Mouse (Mus musculus): ENCODE results near the gene Klhdc8a.

The Klhdc8a gene

DNA sequence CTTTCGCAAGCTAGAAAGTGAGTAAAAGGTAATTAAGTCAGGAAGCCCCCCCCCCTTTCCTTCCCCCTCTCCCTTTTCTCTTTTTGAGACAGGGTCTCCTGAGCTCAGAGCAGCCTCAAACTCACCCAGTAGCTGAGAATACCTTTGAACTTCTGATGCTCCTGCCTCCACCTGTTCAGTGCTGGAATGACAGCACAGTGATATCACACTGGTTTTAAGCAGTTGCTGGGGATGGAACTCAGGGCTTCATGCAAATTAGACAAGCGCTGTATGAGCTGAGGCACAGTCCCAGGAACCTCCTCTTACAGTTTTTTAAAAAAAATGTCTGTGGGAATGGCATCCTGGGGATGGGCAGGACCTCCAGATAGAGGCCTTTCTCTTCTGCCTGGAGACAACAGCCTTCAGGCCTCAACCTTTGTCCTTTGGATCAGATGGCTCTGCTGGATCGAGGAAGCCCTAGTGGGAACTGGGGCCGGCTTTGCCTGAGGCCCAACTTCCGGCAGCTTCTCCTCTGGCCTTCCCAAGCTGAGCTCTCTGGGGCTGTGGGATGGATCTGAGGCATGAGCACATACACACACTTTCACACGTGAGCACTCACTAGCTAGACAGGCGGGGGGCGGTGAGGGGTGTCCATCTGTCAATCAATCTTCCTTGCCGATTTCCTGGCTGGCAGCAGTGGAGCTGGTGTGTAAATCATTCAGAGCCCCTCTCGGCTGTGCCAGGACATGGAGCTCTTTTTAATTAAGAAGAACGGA is 7.3 kb upstream of the Klhdc8a start:
- DNase-seq (ENCODE audit: low read depth, low spot score): no peak

GRCm38 (mm10) chr1:132291706-132292105 is 6.7 kb upstream of the Klhdc8a start:
- DNase-seq (ENCODE audit: low read depth, low spot score): no peak

- no peak for DNase-seq (ENCODE audit: low read depth, low spot score)
These were observed 5.9 kb upstream of the Klhdc8a start for GRCm38 (mm10) chr1:132292318-132293129.

- DNase-seq (ENCODE audit: low read depth, low spot score): peak; percentile 58
These were observed 2.9 kb upstream of the Klhdc8a start for GRCm38 (mm10) chr1:132295506-132295905.

GRCm38 (mm10) chr1:132296051-132296450 is 2.4 kb upstream of the Klhdc8a start:
- peak; percentile 69 for DNase-seq (ENCODE audit: low read depth, low spot score)

- DNase-seq (ENCODE audit: low read depth, low spot score): peak; percentile 63
These were observed 507 bp downstream of the Klhdc8a start for GRCm38 (mm10) chr1:132298801-132299464.

- DNase-seq (ENCODE audit: low read depth, low spot score): no peak
These were observed 1.3 kb downstream of the Klhdc8a start for GRCm38 (mm10) chr1:132299744-132300143.

GRCm38 (mm10) chr1:132301242-132301641 is 2.8 kb downstream of the Klhdc8a start:
- no peak for DNase-seq (ENCODE audit: low read depth, low spot score)

DNA sequence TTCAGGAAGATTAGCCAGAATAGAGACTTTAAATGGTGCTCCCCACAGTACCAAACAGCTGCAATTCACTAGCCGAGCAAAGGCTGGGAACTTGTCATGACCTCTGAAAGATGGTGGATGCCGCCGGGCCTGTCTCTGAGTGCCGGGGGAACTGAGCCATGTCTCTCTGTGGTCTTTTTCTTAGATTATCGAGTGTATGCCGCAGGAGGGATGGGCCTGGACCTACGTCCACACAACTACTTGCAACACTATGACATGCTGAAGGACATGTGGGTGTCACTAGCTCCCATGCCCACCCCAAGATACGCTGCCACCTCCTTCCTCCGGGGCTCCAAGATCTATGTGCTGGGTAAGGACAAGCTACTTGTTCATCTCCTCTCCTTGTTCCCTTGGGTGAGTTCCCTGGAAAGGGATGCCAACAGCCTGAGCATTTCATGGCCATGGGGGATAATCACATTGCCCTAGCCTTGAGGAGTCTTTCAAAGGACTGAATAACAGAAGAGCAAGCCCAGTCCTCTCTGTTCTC is 4.0 kb downstream of the Klhdc8a start:
- DNase-seq (ENCODE audit: low read depth, low spot score): no peak

- no peak for DNase-seq (ENCODE audit: low read depth, low spot score)
These were observed 6.3 kb downstream of the Klhdc8a start for GRCm38 (mm10) chr1:132304618-132305214.

DNA sequence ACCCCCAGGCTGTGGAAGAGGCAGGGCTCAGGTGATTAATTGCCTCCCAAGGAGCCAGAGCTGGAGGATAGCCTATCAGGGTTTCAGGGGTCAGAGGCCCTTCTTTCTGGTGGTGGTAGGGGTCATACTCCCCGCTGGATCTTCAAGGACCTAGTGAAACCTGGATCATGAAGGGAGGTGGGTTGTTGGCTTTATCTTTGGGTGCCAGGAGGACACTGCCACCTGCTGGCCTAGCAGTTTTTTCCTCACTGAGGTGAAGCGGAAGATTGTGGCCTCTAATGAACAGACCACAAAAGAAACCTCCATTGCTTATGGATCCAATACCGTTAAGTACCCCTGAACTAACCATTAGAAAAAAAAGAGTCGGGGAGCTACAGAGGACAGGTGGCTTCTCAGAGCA is 7.7 kb downstream of the Klhdc8a start:
- peak; percentile 72 for DNase-seq (ENCODE audit: low read depth, low spot score)

GRCm38 (mm10) chr1:132306808-132307207 is 8.4 kb downstream of the Klhdc8a start:
- DNase-seq (ENCODE audit: low read depth, low spot score): no peak

DNA sequence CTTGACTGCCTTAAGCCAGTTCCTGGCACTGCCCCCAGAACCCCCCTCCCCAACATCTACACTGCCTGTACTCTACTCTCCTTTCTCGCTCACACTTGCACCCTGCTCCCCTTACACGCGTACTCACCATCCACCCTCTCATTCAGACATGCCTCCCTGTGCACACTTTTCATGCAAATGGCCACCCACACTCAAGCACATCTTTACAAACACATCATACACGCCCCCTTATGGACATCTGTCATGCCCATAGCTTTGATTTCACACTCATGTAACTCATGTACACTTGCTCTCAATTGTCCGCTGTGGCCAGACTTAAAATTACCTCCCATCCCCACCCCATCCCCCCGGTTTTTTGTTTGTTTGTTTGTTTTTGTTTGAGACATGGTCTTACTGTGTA is 9.5 kb downstream of the Klhdc8a start:
- DNase-seq (ENCODE audit: low read depth, low spot score): peak; percentile 63

GRCm38 (mm10) chr1:132308674-132309073 is 10.2 kb downstream of the Klhdc8a start:
- no peak for DNase-seq (ENCODE audit: low read depth, low spot score)

DNA sequence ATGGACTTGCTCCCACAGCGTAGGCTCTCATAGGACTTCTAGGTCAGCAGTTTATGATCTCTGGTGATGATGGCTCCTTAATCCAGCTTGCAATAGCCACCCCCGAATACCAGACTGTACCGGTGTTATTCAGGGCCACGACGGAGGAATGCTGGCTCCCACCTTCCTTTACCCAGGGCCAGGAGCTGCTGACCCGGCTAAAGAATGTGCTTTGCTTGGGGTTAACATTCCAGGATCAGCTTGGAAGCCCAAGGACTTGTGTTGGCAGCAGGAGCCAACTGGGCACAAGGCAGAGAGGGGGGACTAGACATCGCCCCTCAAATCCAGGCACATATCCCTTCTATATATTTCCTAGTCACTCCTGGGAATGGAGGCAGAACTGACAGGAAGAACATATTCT is 12.3 kb downstream of the Klhdc8a start:
- no peak for DNase-seq (ENCODE audit: low read depth, low spot score)

DNA sequence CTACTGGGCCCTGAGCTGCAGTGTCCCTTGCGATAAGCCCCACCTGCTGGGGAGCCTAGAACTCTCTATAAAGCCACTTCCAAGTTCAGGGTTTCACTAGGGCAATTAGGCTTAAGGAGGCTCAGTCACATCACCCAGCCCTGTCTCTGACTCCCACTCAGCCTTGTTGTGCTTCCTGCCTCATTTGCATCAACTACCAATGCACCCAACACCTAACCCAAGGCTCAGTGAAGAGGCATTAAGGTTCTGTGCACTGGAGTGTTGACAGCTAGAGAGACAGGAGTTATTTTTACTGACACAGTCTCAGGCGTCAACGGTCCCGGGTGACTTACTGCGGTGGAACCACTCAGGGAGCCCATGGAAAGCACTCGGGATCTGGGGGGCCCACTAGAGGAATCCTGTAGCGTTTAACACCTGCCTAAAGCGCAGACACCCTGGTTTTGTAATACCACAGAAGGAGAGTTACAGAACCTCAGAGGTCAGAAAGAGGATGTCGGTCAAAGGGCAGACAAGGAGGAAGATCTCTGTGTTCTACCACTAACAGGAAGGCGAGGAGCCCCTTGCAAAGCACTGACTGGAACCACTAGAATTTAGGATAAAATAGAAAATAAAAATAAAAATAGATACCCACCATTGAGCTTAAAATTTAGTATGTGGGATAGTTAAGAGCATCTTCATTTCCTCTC is 12.9 kb downstream of the Klhdc8a start:
- no peak for DNase-seq (ENCODE audit: low read depth, low spot score)

GRCm38 (mm10) chr1:132312043-132312442 is 13.6 kb downstream of the Klhdc8a start:
- no peak for DNase-seq (ENCODE audit: low read depth, low spot score)

DNA sequence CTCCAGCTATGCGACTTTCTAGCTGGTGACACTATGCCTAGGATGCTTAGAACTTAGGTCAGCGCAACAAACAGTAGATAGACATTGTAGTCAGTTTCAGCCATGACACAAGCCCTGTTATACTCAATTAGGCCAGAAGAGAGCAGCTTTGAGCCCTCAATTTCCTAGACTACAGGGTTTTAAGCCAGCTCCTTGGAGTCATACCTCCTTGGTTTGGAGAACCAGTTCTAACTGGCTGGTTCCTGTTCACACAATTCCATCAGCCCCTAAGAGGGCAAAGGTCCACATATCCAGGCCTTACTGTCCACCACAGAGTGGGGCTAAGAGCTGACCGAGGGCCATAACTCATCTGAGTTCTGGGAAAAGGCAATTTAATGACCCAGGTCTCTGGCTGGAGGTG is 14.3 kb downstream of the Klhdc8a start:
- peak; percentile 80 for DNase-seq (ENCODE audit: low read depth, low spot score)

- peak; percentile 92 for DNase-seq (ENCODE audit: low read depth, low spot score)
These were observed 17.6 kb downstream of the Klhdc8a start, which contains the start of gene Nuak2 for GRCm38 (mm10) chr1:132315889-132316624. Gene Nuak2, plus strand, starts transcription at chr1:132316126.

- no peak for DNase-seq (ENCODE audit: low read depth, low spot score)
These were observed 18.2 kb downstream of the Klhdc8a start for GRCm38 (mm10) chr1:132316625-132316994.

All from brain, adult 2 months (tissue).